Mouse (Mus musculus): ENCODE results near the gene Tshz3.

DNA sequence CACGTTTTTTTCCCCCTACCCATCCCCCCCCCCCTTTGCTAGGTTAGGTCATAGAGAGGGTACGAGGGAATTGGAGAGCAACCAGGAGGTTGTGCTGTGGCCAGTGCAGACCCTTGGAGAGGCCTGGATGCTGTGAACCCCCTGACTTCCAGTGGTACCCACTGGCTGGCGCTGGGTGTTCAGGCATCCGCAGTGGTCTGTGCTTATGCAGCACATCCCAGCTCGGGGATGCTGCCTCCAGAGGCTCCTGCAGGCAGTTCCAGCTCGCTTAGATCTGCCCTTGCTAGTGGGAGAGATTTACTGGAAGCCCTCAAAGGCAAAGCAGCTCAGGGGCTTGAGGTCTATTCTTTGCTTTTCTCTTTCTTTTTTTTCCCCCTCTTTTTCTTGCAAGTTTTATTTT is 19.3 kb downstream of the Tshz3 start:
- TF ChIP-seq POLR2A (IDR thresholded peaks at IDR 0.05; ENCODE audit: insufficient read depth, low read depth, low read length) (no peak), CTCF (IDR thresholded peaks at IDR 0.05) (no peak), EP300 (IDR thresholded peaks at IDR 0.05; ENCODE audit: insufficient read depth, low read depth, low read length) (no peak)

Data from heart, adult 2 months (tissue).